8 mouse cellular contexts compared by ENCODE assay signal in genomic region chr12:104851711-104852508, GRCm38 (mm10). TPM values are rescaled to one million over a fixed set of nuclear protein-coding genes. Genes with fewer than 3 reads are reported as not detected.
A peak's percentile ranks its signal among the peaks of the same experiment; 100 is the strongest.
DNase-seq lines count a peak whose midpoint lies in the region; ATAC-seq and TF ChIP-seq lines count a peak whose summit lies in the region.

No protein-coding gene starts in this region.

- WGBS in embryonic facial prominence, embryonic 15.5 days: 26% methylated on average over 16 of the region's 16 CpGs
- WGBS in stomach, postnatal 0 days: 26% methylated on average over 16 of the region's 16 CpGs

- ATAC-seq in embryonic facial prominence, embryonic 15.5 days (ENCODE audit: insufficient number of reproducible peaks, low FRiP score, low TSS enrichment, low read depth): peak; percentile 67; the same call in 1 of the 2 replicates
- ATAC-seq in stomach, postnatal 0 days (ENCODE audit: low FRiP score, low TSS enrichment): peak; percentile 72

- no peaks in the 10 kb centered on the region for H3K36me3 ChIP-seq in embryonic facial prominence, embryonic 15.5 days
- no peaks in the 10 kb centered on the region; the same call in 1 of the 2 replicates for H3K36me3 ChIP-seq in stomach, postnatal 0 days (ENCODE audit: control insufficient read depth, insufficient read depth, low read length)

- peak overlapping the region; percentile 27 for H3K4me2 ChIP-seq in embryonic facial prominence, embryonic 15.5 days (replicated peaks)
- peak overlapping the region; percentile 36; the same call in 1 of the 2 replicates for H3K4me2 ChIP-seq in stomach, postnatal 0 days (replicated peaks; ENCODE audit: low read depth)

- no peak overlapping the region for H3K27ac ChIP-seq in embryonic facial prominence, embryonic 15.5 days (replicated peaks)
- H3K27ac ChIP-seq in stomach, postnatal 0 days (replicated peaks): 0 out of 2 replicates have a peak overlapping the region, but pooled peaks have one; percentile 4

- 0 out of 2 replicates have a peak overlapping the region, but pooled peaks have one; percentile 7 for H3K4me3 ChIP-seq in embryonic facial prominence, embryonic 15.5 days (replicated peaks)
- 0 out of 2 replicates have a peak overlapping the region, but pooled peaks have one; percentile 8 for H3K4me3 ChIP-seq in stomach, postnatal 0 days (ENCODE audit: low read depth, low read length)

- DNase-seq in thymus, postnatal 25 days: peak; percentile 5
- no peak for DNase-seq in thymus, postnatal 0 days (ENCODE audit: low spot score)
- DNase-seq in heart, postnatal 10 days: peak; percentile 43 to 49
- peak; percentile 72 to 85 for DNase-seq in kidney, postnatal 25 days
- peak; percentile 48 for DNase-seq in lung, postnatal 25 days (ENCODE audit: low spot score)
- DNase-seq in stomach, postnatal 0 days (ENCODE audit: low spot score): peak; percentile 80
- DNase-seq in right cerebral cortex, postnatal 4 days: no peak

- TF ChIP-seq CTCF in stomach, postnatal 0 days (IDR thresholded peaks at IDR 0.05; ENCODE audit: low read depth): no peak

- H3K27me3 ChIP-seq in embryonic facial prominence, embryonic 15.5 days: no peaks in the 10 kb centered on the region
- no peaks in the 10 kb centered on the region for H3K27me3 ChIP-seq in stomach, postnatal 0 days (ENCODE audit: control insufficient read depth, insufficient read depth, low read length)

- intact Hi-C loops in heart, postnatal 10 days (cut with DNase I): no loop called here

- peaks cover 16% of the 10 kb centered on the region for H3K4me1 ChIP-seq in embryonic facial prominence, embryonic 15.5 days
- H3K4me1 ChIP-seq in stomach, postnatal 0 days (replicated peaks; ENCODE audit: control insufficient read depth, insufficient read depth): peaks cover 3% of the 10 kb centered on the region; the same call in 1 of the 2 replicates

- TF ChIP-seq EP300 in stomach, postnatal 0 days (optimal IDR thresholded peaks at IDR 0.05): no peak

- no peak overlapping the region for H3K9ac ChIP-seq in embryonic facial prominence, embryonic 15.5 days
- H3K9ac ChIP-seq in stomach, postnatal 0 days (ENCODE audit: low read length): peak overlapping the region; percentile 4; the same call in 1 of the 2 replicates

- H3K9me3 ChIP-seq in embryonic facial prominence, embryonic 15.5 days (replicated peaks): no peaks in the 10 kb centered on the region
- no peaks in the 10 kb centered on the region for H3K9me3 ChIP-seq in stomach, postnatal 0 days (ENCODE audit: control insufficient read depth, low read length)

RNA-seq across cellular contexts. Expression of gene Clmn, which starts 13.0 kb away (rescaled TPM):
- polyA plus RNA-seq in thymus, postnatal 0 days (2015; fragmentation: Nextera tagmentation; extraction: Ambion mirVana): 0.62 and 0.65 TPM in 2 replicates
- polyA plus RNA-seq in embryonic facial prominence, embryonic 15.5 days (2015; fragmentation: Nextera tagmentation; extraction: Ambion mirVana): 3.4 and 4.1 TPM in 2 replicates
- 1 to 10 TPM; 1.5 to 1.8 TPM for total RNA-seq in heart, postnatal 10 days (2021)
- 5.5 and 8.0 TPM in 2 replicates for polyA plus RNA-seq in stomach, postnatal 0 days (2015; fragmentation: Nextera tagmentation; extraction: Ambion mirVana)

Comparison
In these comparisons a context has a peak if more than half of its experiments do, and no peak if none do; other contexts are left out.
1. DNase-seq: peak in thymus, postnatal 25 days (single experiment), heart, postnatal 10 days (2 of 2), kidney, postnatal 25 days (2 of 2), lung, postnatal 25 days (single experiment) and stomach, postnatal 0 days (single experiment); none in thymus, postnatal 0 days (single experiment) and right cerebral cortex, postnatal 4 days (single experiment).